Mouse (Mus musculus) midbrain, embryonic 10.5 days (tissue): ENCODE data around the gene Cacybp. TPM values are rescaled to one million over a fixed set of nuclear protein-coding genes. Genes with fewer than 3 reads are reported as not detected.

ENCODE experiments used
- DNase-seq: peaks from one replicate; pipeline ENCODE4 v3.0.0-alpha.2; 2017; ENCODE audit warnings: low spot score
- H3K27ac ChIP-seq: fragments of 300-500 bp; sonication (generic); replicated peaks from 2 replicates; pipeline ENCODE4 v1.5.1; 2016; ENCODE audit warnings: mild to moderate bottlenecking
- H3K27me3 ChIP-seq: fragments of 300-500 bp; sonication (generic); 2 replicates; pipeline ENCODE4 v1.6.1; 2016; ENCODE audit warnings: low read depth, mild to moderate bottlenecking; ENCODE audit not compliant: poor library complexity, severe bottlenecking
- H3K36me3 ChIP-seq: fragments of 300-500 bp; sonication (generic); 2 replicates; pipeline ENCODE4 v1.6.1; 2016; ENCODE audit warnings: mild to moderate bottlenecking, moderate library complexity
- H3K4me1 ChIP-seq: fragments of 300-500 bp; sonication (generic); 2 replicates; pipeline ENCODE4 v1.6.1; 2016
- H3K4me3 ChIP-seq: fragments of 300-500 bp; sonication (generic); 2 replicates; pipeline ENCODE4 v1.5.1; 2016; ENCODE audit warnings: mild to moderate bottlenecking, moderate library complexity
- H3K9me3 ChIP-seq: fragments of 300-500 bp; sonication (generic); replicated peaks from 2 replicates; pipeline ENCODE4 v1.6.1; 2016; ENCODE audit warnings: mild to moderate bottlenecking
- WGBS: fragments of 180-500 bp; shearing (Covaris S2); methylation state at CpG from one replicate; pipeline ENCODE4 v1.1.7; 2016; 5-methylcytosine and 5-hydroxymethylcytosine counted together
- polyA plus RNA-seq: library from polyadenylated mRNA; unstranded; fragments of >200 nt; fragmentation: Nextera tagmentation; extraction: Ambion mirVana; gene quantifications from 2 replicates; pipeline ENCODE4 v1.2.1, GENCODE M21; 2016

Cacybp gene
- polyA plus RNA-seq, 1 experiment from 2014 or later = 335 TPM

DNA sequence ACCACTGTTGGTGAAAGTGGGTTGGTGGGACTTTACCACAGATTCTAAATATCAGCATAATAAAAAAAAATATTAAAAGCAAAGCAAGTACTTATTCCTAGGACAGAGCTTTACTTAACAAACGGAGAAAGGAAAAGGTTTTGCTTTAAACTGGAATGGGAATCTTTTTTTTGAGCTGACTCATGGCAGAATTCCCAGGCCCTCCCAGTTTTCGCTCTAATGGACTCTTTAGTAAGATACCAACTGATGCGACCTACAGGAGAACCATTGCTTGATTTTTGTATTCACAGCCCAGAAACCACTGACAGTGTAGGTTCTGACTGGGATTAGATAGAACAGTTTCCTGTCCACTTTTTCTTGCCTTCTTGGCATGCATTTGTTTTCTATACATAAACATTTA lies 2.1 kb downstream of the Cacybp start:
- Histone ChIP-seq H3K4me3 (peak overlapping the region; percentile 93), H3K27ac (no peak overlapping the region), H3K9me3 (no peaks in the 10 kb centered on the region), H3K36me3 (peaks cover 29% of the 10 kb centered on the region), H3K4me1 (peaks cover 33% of the 10 kb centered on the region), H3K27me3 (no peaks in the 10 kb centered on the region)
- WGBS = 70% methylated on average over 3 of the region's 3 CpGs
- DNase-seq = no peak

DNA sequence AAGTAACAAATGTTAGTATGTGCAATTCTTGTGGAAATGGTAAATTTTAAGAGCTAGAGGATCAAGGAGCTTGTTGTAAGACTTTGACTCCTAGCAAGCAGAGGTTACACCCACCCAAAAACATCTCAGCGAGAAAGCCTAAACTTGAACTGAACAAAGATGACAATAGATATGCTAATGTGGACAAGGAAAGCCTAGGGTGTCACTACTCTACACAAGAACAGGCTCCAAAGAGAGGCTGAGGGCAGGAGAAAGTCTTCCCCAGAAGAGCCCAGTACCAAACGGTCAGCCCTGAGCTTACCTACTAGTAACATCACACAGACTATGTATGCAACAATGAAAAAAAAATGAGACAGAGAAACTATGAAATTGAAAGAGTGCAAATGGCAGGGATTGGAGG lies 2.8 kb downstream of the Cacybp start:
- DNase-seq = no peak
- H3K4me3 ChIP-seq = no peak overlapping the region
- 47% methylated on average over 2 of the region's 2 CpGs for WGBS
- H3K27me3 ChIP-seq = no peaks in the 10 kb centered on the region
- no peak overlapping the region for H3K27ac ChIP-seq
- H3K4me1 ChIP-seq = peaks cover 33% of the 10 kb centered on the region
- no peaks in the 10 kb centered on the region for H3K9me3 ChIP-seq
- peaks cover 36% of the 10 kb centered on the region for H3K36me3 ChIP-seq

DNA sequence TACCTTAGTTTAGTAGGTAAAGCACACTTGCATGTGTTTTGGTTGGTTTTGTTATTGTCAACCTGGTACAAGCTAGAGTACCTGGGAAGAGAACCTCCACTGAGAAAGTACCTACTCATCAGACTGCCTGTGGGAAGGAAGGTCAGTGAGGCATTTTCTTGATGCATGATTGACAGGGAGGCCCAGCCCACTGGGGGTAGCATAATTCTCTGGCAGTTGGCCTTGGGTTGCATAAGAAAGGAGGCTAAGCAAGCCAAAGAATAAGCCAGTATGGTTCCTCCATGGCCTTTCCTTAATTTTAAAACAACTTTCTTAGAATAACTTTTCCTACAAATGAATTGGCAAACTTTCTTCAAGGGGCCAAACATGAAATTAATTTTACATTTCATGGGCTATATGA lies 7.2 kb downstream of the Cacybp start:
- Histone ChIP-seq H3K4me1 (peaks cover 13% of the 10 kb centered on the region), H3K27me3 (no peaks in the 10 kb centered on the region), H3K27ac (no peak overlapping the region), H3K36me3 (peaks cover 80% of the 10 kb centered on the region), H3K9me3 (no peaks in the 10 kb centered on the region), H3K4me3 (no peak overlapping the region)
- no peak for DNase-seq

DNA sequence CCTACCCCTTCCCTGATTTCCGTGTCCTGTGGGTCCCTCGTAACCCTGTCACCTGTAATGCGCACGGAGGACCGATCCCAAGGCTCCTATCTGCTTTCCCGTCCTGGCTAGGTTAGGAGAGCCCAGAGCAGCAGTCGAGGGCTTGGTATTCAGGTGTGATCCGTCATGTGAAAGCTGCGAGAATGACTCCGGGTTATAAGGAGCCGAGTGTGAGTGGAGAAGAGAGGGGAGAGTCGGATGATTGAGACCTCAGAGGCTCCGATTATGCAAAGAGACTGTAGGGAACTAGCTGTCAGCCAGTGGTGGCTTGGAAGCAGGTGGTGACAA lies 17.4 kb downstream of the Cacybp start:
- H3K36me3 ChIP-seq = peaks cover 33% of the 10 kb centered on the region
- peak overlapping the region; percentile 85 for H3K27ac ChIP-seq
- H3K4me1 ChIP-seq = peaks cover 15% of the 10 kb centered on the region
- under 1% methylated on average over 13 of the region's 13 CpGs for WGBS
- no peaks in the 10 kb centered on the region for H3K9me3 ChIP-seq
- H3K27me3 ChIP-seq = no peaks in the 10 kb centered on the region
- H3K4me3 ChIP-seq = peak overlapping the region; percentile 71
- no peak for DNase-seq

DNA sequence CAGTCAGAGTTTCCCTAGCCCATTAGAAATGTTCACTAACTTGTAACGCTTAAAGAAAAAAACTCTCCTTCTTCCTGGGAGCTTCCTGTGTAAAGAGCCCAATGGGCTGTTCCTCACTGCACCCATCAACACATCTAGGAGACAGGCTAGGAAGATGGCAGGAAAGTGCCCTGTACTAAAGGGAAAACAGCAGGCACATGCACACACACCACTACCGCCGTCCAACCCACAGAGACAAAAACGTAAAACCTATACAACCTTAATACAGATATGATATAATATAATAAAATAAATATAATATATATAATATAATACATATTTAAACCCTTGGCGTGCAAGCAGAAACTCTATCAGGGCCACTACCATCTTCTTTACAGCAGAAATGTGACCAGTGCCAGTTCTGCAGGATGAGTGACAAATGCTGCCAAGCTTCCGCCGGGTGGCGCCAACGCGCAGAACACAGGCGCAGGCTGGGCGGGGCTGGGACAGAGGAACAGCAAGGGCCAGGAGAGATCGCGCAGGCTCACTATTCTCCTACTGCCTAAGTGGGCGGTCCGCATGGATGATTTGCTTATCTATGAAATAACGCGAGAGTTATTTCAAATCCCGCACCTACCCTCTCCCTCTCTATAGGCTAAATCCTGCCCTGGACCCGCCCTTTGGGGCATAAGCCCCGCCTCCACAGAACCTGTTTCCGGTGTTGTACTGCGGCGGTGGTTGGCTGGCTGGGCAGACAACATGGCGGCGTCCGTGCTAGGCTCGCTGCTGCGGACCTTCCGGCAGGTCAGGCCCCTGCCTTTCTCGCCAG lies 17.9 kb downstream of the Cacybp start, which contains the start of gene Mrps14:
TSS of gene Mrps14 (plus strand) at position 687 of the 808 bp plus-strand sequence.
- peaks cover 27% of the 10 kb centered on the region for H3K36me3 ChIP-seq
- H3K27me3 ChIP-seq = no peaks in the 10 kb centered on the region
- peak; percentile 95 for DNase-seq
- peak within 1 kb of the TSS; percentile 71 for H3K4me3 ChIP-seq
- WGBS = 8% methylated on average over 31 of the region's 31 CpGs
- peak within 1 kb of the TSS; percentile 85 for H3K27ac ChIP-seq
- H3K4me1 ChIP-seq = peaks cover 15% of the 10 kb centered on the region
- H3K9me3 ChIP-seq = no peaks in the 10 kb centered on the region

DNA sequence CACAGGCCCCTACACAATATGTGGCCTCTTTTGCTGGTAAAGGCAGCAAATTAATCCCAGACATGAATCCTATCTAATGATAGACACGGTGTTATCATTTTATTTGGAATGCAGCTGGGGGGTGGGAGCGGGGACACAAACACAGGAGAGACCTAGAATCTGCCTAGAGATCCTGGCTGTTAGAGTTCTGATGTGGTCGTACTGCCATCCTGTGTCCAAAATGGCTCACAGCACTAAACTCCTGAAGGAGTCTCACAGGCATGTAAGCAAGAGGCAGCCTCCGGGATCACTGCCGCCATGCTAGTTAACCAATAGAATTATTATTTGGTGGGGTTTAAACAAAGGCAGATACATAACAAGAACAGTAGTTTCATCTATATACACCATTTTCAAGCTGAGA lies 28.2 kb downstream of the Cacybp start:
- Histone ChIP-seq H3K27ac (no peak overlapping the region), H3K27me3 (no peaks in the 10 kb centered on the region), H3K4me3 (no peak overlapping the region), H3K9me3 (no peaks in the 10 kb centered on the region), H3K4me1 (no peaks in the 10 kb centered on the region), H3K36me3 (no peaks in the 10 kb centered on the region)
- peak; percentile 58 for DNase-seq
- 30% methylated on average over 5 of the region's 5 CpGs for WGBS

DNA sequence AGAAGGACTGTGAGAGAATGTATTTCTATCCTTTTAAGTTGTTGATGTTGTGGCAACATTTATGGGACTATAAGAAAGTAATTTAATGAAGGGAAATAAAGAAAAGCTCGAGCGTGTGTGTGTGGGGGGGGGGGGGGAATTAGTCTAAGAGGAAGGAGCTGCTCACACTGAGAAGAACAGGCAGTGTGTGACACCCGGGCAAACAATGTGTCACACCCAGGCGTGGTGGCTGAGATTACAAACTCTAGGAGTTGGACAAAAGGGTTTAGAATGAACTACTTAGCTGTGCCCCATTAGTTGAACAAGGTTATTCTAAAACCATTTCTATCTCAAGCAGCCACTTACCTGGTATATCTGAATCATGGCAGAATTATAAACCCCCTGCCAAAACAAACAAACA lies 31.5 kb downstream of the Cacybp start:
- WGBS = 87% methylated on average over 4 of the region's 4 CpGs
- Histone ChIP-seq H3K4me3 (no peak overlapping the region), H3K4me1 (no peaks in the 10 kb centered on the region), H3K27ac (no peak overlapping the region), H3K36me3 (no peaks in the 10 kb centered on the region), H3K27me3 (no peaks in the 10 kb centered on the region), H3K9me3 (no peaks in the 10 kb centered on the region)
- DNase-seq = no peak

DNA sequence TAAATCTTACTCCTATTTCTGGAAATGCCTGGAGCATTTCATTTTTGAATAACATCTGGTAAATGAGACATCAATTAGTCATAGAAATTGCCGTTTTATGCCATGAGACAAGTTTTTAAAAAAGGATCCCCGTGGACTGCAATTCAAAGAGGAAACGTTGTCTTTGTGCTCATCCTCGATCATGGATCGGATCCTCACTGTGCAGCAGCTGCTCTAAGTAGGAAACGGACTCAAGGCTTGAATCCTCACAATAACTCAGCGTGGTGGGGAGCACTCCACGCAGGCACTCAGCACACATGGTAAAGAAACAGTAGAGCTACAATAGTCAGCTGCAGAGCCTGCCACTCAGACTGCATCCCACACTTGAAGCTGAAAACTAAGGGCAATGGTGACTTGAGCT lies 35.8 kb downstream of the Cacybp start:
- DNase-seq = no peak
- no peak overlapping the region for H3K4me3 ChIP-seq
- no peaks in the 10 kb centered on the region for H3K9me3 ChIP-seq
- H3K27ac ChIP-seq = no peak overlapping the region
- H3K27me3 ChIP-seq = no peaks in the 10 kb centered on the region
- 86% methylated on average over 8 of the region's 8 CpGs for WGBS
- H3K36me3 ChIP-seq = no peaks in the 10 kb centered on the region
- no peaks in the 10 kb centered on the region for H3K4me1 ChIP-seq

DNA sequence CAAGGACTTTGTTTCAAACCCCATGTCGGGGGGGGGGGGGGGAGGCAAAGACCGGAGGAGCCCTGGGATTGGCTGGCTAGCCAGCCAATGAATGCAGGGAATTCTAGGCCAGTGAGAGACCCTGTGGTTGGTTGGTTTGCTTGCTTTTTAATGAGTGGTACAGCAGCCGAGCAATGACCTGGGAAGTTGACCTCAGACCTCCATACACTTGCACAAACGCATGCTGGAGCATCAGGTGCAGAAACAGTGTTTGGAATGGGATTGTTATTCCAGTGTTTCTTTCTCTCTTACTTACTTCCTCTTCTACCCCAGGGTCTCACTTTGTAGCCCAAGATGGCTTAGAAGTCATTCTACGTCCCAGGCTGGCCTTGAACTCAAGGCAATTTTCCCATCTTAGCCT lies 46.1 kb downstream of the Cacybp start:
- Histone ChIP-seq H3K27me3 (no peaks in the 10 kb centered on the region), H3K36me3 (no peaks in the 10 kb centered on the region), H3K4me1 (no peaks in the 10 kb centered on the region), H3K9me3 (no peaks in the 10 kb centered on the region), H3K27ac (no peak overlapping the region), H3K4me3 (no peak overlapping the region)
- 72% methylated on average over 4 of the region's 5 CpGs for WGBS
- DNase-seq = no peak

DNA sequence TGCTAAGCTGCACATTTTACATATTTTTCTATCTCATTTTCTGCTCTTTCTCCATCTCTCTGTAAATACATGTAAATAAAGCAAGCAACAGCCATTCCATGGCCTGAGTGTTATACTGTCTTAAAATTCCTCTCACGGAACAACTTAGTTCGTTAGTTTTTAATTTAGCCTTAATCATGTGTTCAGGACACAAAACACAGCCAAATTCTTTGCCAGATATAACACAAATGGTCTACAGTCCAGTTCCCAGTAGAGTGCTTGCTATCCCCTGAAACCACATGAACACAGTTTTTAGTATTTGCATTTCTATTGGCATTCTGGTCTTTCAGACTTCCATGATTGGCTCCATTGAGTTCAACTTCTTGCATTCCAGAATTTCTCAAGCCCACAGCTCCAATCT lies 54.5 kb downstream of the Cacybp start:
- Histone ChIP-seq H3K4me3 (no peak overlapping the region), H3K27ac (no peak overlapping the region), H3K9me3 (no peaks in the 10 kb centered on the region), H3K36me3 (no peaks in the 10 kb centered on the region), H3K4me1 (no peaks in the 10 kb centered on the region), H3K27me3 (no peaks in the 10 kb centered on the region)
- DNase-seq = no peak
- WGBS = 95% methylated on average over 2 of the region's 2 CpGs

DNA sequence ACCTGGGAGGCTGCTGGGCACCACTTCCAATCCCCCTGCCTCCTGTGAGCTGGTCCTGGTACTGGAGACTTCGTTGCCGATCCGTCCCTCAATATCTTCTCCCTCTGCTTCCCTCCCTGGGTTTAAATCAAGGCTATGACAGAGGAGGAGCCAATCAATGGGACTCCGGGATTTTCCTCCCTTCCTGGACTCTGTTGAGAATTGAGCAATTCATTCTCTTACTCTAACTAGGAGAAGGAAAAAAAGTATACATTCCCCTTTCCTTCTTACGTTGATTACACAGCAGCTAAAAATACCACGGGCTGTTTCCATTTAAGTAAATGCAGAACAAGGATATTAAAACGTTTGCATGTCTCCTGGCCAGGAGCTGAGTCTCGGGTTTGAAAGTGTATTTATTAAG lies 59.2 kb downstream of the Cacybp start, which contains the start of gene Tnn:
TSS of gene Tnn (minus strand) at position 101 of the 400 bp plus-strand sequence.
- H3K4me3 ChIP-seq = no peak within 1 kb of the TSS
- H3K27ac ChIP-seq = no peak within 1 kb of the TSS
- WGBS = 80% methylated on average over 8 of the region's 8 CpGs
- DNase-seq = no peak
- no peaks in the 10 kb centered on the region for H3K9me3 ChIP-seq
- H3K4me1 ChIP-seq = peaks cover 10% of the 10 kb centered on the region; the same call in 1 of the 2 replicates
- H3K36me3 ChIP-seq = no peaks in the 10 kb centered on the region
- no peaks in the 10 kb centered on the region for H3K27me3 ChIP-seq
